Mouse (Mus musculus) megakaryocyte-erythroid progenitor cell, adult 5-6 weeks (primary cell): Measurements from ENCODE around the gene Med12. TPM values are rescaled to one million over a fixed set of nuclear protein-coding genes. Genes with fewer than 3 reads are reported as not detected.

Experiments
- ATAC-seq: replicated peaks from 2 replicates; pipeline ENCODE4 v1.8.0; 2016; ENCODE audit warnings: mild to moderate bottlenecking, inconsistent platforms; ENCODE audit not compliant: severe bottlenecking, poor library complexity, low FRiP score, low TSS enrichment
- total RNA-seq, 2 experiments: library from RNA; stranded (forward) in 1 of 2; stranded (reverse) in 1 of 2; fragments of 200-1000, 215-1000 nt in 1 of 2; fragments of >200 nt in 1 of 2; fragmentation: Nextera tagmentation in 1 of 2; gene quantifications; 2 replicates each; pipeline ENCODE4 v1.2.3; 2014 to 2017

The Med12 gene
- total RNA-seq (2014; fragmentation: Nextera tagmentation) (71.6 and 80.7 TPM in 2 replicates), total RNA-seq (2017) (33.1 and 34.7 TPM in 2 replicates)

DNA sequence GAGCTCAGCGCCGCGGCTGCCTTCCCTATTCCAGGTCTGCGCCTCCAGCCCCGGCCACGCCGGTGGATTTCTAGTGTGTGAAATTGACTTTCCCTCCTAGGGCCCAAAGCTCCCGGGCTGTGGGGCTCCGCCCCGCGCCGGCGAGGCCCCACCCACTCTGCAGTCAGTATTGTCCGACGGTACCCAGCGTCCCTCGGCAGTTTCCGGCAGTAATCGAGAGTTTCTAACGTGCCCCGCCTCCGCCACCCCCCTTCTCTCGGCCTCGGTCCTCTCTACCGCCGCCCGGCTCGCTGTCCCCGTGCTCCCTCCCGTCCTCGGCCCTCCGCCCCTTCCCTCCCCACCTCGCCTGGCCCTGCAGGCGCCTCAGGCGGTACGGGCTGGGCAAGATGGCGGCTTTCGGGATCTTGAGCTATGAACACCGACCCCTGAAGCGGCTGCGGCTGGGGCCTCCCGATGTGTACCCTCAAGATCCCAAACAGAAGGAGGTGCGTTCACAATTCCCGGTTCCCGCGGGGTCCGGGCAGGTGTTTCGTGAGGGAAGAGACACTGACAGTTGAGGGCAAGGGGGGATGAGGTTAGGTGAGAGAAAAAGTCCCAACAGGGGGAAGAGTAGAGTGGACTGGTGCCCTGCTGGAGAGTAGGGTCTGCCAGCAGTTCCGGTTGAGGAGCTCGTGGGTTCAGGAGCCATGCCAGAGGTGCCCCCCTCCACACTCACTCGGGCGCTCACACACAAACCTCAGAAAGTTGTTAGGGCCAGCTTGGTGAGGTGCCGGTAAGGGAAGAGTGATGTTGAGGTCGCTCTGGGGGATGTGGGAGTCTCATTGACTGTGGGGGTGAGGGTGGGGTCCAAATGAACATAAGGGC is at the start of gene Med12:
Gene Med12 (plus strand): TSS at position 156 of the 864 bp plus-strand sequence.
- peak; percentile 99 for ATAC-seq

DNA sequence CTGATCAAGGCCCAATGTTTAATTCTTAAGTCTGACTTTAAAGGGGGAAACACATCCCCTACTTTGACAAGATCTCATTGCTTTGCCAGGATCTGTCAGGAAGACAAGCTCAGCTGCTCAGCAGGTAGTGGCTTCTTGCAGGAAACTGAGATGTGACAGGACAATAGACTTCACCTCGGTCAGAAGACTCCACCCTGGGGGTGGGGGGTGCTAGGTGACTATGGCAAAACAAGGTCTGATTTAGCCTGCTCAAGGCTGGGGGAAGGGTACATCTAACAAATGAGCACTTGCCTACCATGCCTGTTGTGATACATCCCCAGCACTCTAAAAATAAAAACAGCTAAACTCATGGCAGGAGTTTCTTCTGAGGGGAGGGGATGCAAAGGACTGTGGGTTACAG is 28.8 kb upstream of the Med12 start:
- no peak for ATAC-seq

DNA sequence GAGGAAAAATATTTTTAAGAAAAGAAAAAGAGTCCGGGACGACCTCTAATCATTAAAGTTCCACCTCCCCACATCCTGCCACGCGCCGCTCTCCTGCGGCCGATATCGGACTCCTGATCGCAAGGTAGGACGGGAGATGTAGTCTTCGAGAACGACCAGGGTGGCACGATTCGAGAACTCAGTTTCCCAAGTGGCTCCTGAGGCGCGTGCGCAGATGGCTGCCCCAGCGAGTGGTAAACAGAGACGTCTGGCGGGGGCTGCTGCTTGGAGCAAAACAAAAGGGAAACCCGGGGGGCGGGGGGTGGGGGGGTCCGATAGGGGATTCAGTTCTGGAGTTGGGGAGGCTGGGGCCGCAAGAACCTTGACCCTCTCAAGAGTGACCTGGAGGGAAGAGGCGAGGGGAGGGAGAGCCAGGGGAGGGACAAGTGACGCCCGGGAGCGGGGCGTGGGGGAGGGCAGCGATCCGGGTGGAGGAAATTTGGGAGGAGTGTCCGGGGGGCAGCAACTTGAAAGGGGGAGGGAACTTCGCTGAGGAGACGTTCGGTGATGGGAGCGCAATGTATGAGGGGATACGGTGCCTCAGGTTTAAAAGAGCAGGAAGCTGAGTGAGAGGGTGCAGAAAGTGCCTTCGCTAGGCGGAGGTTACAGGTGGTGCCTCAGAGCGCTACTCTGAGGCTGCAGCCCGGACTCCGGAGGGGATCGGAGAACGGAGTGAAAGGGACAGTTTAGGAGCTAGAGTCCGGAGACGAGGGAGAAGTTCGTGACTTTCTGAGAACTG is 19.7 kb upstream of the Med12 start, which contains the start of gene Foxo4:
Gene Foxo4 (plus strand): TSS at position 577 of the 778 bp plus-strand sequence.
- peak; percentile 93 for ATAC-seq

DNA sequence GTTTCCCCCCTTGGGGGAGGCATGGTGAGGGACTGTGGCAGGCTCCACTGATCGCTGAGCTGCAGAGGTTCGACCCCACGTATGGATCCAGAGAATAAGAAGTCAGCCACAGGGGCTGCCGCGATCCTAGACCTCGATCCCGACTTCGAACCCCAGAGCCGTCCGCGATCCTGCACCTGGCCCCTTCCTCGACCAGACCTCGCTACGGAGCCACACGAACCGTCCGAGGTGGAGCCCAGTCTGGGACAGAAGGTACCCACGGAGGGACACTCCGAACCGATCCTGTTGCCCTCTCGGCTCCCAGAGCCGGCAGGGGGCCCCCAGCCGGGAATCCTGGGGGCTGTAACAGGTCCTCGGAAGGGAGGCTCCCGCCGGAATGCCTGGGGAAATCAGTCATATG is 19.1 kb upstream of the Med12 start:
- peak; percentile 23 for ATAC-seq

DNA sequence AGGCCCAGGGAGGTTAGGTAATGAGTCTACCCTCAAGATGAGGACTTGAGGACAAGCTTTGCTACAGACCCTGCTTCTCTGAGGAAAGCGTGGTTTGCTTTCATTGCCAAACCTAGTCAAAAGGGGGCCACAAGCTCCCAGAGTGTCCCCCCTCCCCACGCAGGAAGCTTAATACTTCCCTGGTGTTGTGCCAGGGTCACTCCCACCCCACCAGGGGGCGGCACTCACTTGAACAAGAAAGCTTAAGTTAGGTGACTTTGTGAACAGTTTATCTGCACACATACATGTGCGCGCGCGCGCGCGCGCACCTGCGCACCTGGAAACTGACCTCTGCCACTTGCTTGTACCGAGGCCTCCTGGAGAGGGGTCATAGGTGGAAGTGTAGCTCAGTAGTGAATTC is 17.2 kb upstream of the Med12 start:
- ATAC-seq: no peak

DNA sequence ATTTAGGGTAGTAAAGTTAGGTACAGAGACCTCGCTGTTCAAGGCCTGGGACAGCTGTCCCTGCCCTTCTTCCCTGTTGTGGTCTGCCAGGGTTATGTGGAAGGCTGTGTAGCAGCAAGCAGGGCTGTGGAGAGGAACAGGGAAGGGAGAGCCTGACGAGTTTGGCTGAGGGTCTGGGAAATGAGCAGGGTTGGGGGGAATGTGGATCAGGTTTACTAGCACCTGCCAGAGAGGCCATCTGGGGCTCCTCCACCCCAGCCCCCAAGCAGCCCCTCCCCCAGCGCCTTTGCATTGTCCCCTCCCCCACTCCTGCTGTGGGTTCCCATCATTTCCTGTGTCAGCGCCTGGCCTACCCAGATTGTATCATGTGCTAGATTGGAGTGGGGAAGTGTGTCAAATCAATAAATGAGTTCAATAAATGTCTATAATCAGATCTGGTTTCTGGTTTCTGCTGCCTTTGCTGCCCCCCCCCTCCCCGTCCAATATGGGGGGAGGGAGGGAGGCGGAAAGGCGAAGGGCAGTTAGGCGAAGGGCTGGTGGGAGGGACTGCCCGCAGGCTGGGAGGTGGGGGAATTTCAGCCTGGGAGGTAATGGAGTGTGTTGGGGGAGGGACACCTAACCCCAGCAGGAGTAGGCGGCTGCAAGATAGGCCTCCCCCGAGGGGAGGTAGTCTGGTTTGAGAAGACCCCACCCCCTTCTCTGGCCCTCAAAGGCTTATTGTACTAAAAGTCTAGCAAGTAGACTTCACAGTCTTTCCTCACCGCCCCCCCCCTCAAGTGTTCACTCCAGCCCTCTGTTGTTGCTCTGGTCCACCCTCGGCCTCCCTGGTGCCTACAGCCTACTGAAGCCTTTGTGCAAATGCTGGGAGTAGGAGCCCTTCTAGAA is 13.1 kb upstream of the Med12 start:
- ATAC-seq: no peak

DNA sequence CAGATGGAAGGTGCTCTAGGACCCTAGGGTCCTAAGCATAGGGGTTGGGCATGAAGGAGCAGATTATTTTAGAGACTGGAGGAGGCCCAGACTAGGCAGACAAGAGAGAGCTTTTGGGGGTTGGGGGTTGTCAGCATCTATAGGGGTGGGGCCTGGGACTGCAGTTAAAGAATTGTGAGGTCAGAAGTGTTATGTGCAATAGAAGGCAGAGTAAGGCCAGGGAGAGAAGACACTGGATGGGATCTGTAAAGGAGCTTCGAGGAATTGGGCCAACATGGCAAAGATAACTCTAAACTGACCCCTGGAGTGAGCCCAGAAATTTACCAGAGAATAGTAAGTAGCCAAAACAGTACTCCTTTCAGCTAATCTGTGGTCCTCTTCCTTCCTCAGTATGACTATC is 9.9 kb upstream of the Med12 start, which contains the start of gene Gm614:
Gene Gm614 (minus strand): TSS at position 101 of the 400 bp plus-strand sequence.
- ATAC-seq: no peak

DNA sequence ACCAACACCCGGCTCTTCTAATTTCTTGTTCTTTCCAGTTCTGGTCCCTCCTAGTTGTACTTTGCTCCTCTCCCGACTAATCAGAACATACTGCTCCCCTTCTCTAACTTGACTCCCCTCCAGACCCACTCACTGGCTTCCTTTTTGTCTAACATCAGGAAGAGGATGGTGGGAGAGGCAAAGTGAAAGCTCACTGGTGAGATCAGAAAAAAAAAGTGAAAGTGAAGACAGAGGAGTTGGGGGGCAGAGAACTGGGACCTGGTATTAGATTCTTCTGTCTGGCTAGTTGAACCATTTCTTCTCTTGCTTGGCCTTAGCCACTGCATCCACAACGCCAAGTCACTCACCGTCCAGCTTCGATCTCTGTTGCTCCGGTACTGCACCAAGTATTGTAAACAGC is 7.2 kb upstream of the Med12 start:
- no peak for ATAC-seq

DNA sequence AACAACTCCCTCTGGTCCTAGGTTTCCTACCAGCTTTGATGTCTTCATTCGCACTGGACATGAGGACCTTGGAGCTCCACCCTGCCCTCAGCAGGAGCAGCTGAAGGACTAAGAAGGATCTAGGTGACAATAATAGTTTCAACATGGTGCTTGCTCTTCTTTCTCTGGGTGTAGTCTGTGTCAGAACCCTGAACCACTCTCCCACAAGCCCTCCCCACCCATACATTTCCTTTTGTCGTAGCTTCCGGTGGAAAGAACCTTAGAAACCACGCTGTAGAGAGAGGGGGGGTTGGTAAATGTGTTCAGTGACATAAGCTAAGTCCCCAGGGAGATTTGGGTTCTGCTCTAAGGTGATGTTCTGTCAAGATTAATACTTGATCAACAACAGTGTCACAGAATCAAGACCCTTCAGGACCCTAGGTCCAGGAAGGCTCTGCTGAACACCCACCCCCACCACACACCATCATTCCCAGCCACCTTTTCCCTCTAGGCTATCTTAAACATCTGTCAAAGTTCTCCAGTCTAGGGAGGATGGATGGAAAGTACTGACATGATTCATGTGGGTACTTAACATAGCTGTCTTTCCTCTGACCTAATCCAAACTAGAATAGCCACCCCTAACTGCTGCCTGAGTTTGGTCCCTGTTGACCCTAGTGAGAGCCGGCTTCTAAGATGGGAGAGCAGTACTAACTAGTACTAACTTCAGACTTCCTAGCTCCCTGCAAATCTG is 5.6 kb upstream of the Med12 start, which contains the start of gene Il2rg:
Gene Il2rg (minus strand): TSS at position 231 of the 730 bp plus-strand sequence.
- ATAC-seq: peak; percentile 60

DNA sequence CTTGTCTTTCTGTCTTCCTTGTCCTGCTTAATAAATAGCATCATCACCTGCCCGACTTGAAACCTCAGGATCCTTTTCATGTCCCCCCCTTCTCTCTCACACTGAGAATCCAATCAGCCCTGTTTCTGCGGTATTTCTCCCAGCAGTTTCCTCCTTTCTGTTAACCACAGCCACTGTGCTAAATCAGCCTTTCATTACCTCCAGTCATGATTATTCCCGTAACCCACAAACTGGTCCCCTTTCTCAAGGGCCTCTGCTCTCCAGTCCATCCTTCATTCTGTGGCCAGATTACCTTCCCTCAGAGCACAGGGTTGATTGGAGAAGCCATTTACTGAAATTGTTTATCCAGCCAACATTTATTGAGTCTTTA is 5.1 kb upstream of the Med12 start, which contains the start of gene Gm20489:
Gene Gm20489 (minus strand): TSS at position 269 of the 370 bp plus-strand sequence.
- ATAC-seq: no peak

DNA sequence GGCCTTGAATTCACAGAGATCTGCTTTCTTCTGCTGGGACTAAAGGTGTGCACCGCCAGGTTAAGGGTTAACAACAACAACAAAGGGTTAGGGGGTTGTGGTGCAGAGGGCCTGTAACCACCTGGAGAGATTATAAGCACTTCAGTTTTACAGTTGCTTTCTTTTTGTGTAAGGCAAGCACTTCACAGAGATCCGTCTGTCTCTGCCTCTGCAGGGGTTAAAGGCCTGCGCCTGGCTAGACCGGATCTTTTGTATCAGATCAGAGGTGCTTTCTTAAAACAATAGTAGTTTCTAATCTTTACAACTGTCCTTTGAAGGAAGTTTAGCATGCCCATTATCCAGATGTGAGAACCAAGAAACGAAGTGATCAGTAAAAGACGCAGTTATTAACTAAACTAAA is 420 bp upstream of the Med12 start:
- no peak for ATAC-seq

DNA sequence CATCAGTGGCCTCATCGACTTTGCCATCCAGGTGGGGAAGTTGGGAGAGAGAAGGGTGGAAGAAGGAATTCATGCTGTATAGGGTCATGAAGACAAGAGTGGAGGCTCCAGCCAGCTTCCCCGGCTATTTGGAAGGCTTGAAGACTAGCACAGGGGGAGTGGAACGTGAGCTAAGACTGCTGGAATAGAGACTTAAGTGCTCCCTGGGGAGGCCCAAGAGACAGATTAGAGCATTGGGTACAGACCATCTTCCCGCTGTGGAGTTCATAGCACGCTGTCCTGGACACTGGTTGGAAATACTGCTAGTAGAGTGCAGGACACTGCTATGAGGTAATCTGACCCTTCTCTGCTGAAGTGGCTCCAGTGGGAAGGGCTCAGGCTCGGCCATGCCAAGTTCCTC is 9.0 kb downstream of the Med12 start:
- no peak for ATAC-seq

DNA sequence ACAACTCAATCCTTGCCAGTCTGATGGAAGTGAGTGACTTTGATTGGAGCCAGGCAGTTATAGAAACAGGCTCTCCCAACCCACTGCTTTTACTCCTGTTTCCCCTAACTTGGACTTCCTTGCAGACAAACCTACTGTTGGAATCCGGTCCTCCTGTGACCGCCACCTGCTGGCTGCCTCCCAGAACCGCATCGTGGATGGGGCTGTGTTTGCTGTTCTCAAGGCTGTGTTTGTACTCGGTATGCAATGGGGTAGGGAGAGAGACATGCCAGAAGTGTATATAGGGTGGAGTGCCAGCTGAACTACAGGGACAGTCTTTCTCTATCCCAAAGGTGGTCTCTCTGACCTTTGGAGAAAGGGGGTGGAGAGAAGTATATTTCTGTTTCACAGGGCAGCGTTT is 11.7 kb downstream of the Med12 start:
- 0 out of 2 replicates have a peak, but pooled peaks have one; percentile 38 for ATAC-seq

DNA sequence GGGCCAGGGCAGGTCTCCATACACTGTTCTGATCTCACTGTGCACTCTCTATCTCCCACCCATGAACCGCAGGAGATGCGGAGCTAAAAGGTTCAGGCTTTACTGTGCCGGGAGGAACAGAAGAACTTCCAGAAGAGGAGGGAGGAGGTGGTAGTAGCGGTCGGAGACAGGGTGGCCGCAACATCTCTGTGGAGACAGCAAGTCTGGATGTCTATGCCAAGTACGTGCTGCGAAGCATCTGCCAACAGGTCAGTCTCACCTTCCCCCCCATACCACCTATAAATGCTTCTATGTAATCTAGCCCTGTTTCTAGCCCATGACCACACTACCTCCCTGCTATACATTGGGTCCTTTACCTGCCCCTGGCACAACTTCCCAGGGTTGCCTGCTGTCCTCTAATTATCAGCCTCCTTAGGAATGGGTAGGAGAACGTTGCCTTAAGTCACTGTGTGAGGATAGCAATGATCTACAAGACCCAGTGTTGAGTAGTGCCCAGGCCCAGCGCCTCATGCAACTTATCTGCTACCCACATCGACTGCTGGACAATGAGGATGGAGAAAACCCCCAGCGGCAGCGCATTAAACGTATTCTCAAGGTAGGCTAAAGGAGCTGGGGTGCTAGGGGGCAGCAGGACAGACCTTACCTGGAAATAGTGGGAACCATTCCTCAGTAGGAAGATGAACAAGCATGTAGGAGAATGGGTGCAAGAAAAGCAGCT is 12.3 kb downstream of the Med12 start:
- ATAC-seq: no peak

DNA sequence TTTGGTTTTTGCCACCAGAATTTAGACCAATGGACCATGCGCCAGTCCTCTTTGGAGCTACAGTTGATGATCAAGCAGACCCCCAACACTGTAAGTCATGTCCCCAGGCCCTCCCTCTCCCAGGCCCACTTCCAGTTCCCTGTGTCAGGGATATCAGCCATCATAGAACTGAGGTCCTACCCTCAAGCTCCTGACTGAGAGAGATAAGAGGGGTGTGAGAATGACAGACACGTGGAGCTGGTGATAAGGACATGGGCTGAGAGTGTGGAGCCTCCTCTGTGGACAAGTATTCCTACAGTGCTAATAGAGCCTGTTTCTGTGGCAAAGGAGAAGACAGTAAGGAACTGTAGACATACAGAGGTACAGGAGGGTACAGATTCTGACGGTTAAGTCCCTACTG is 13.7 kb downstream of the Med12 start:
- ATAC-seq: peak; percentile 92

DNA sequence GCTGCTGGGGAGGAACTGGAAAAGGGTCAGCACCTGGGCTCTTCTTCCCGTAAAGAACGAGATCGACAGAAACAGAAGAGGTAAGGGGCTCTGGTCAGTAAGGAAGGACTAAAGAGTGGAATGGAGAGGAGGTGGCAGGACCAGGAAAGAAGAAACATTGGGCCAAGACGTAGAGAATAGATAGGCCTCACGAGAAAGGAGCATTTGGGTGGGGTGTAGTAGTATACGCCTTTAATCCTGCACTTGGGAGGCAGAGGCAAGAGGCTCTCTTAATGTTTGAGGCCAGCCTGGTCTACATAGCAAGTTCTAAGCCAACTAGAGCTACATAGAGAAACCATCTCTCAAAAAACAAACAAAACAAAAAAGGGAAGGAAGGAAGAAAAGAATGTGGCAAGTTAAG is 14.6 kb downstream of the Med12 start:
- no peak for ATAC-seq

DNA sequence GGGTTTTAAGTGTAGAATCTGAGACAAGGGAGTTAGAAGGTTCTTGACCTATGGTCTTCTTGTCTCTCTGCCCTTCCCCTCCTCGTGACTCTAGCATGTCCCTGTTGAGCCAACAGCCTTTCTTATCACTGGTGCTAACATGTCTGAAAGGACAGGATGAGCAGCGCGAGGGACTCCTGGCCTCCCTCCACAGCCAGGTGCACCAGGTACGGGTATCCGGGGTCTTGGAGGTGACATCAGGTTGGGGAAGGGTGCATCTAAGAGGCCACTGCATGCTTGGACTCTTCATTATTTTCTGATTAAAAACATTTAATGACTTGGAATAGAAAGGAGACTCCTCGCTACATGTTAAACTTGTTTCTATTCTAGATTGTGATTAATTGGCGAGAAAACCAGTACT is 15.2 kb downstream of the Med12 start:
- no peak for ATAC-seq

DNA sequence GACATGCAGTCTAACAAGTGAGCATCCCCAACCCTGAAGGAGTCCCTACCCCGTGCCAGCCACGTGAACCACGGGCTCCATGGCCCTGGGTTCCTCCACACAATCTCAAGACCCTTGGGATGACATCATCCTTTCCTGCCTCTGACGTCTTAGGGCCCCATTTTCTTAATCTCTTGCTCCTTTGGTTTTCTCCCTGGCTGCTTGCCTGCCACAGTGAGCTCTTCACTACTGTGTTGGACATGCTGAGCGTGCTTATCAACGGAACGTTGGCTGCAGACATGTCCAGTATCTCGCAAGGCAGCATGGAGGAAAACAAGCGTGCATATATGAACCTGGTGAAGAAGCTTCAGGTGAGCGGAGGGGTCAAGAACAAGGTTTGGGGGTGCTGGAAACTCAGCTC is 16.3 kb downstream of the Med12 start:
- ATAC-seq: peak; percentile 76
